Mouse (Mus musculus): ENCODE results near the gene Fbxl3.

Fbxl3 gene

GRCm38 (mm10) chr14:103099238-103099933, at the start of gene Fbxl3:
Gene Fbxl3, minus strand, starts transcription at chr14:103099566.
- peak; percentile 95 for DNase-seq (ENCODE audit: low read depth)

GRCm38 (mm10) chr14:103131991-103132390, 32.6 kb upstream of the Fbxl3 start:
- DNase-seq (ENCODE audit: low read depth): peak; percentile 58

GRCm38 (mm10) chr14:103125756-103126155, 26.4 kb upstream of the Fbxl3 start:
- no peak for DNase-seq (ENCODE audit: low read depth)

GRCm38 (mm10) chr14:103114994-103115670, 15.8 kb upstream of the Fbxl3 start:
- DNase-seq (ENCODE audit: low read depth): peak; percentile 72

GRCm38 (mm10) chr14:103112606-103113363, 13.4 kb upstream of the Fbxl3 start:
- no peak for DNase-seq (ENCODE audit: low read depth)

- DNase-seq (ENCODE audit: low read depth): peak; percentile 27
These were observed 10.6 kb upstream of the Fbxl3 start for GRCm38 (mm10) chr14:103109971-103110370.

- no peak for DNase-seq (ENCODE audit: low read depth)
These were observed 6.9 kb upstream of the Fbxl3 start for GRCm38 (mm10) chr14:103106301-103106700.

GRCm38 (mm10) chr14:103102731-103103335, 3.5 kb upstream of the Fbxl3 start:
- no peak for DNase-seq (ENCODE audit: low read depth)

- no peak for DNase-seq (ENCODE audit: low read depth)
These were observed 2.9 kb upstream of the Fbxl3 start for GRCm38 (mm10) chr14:103102246-103102645.

- DNase-seq (ENCODE audit: low read depth): no peak
These were observed 1.8 kb upstream of the Fbxl3 start for GRCm38 (mm10) chr14:103101171-103101570.

- DNase-seq (ENCODE audit: low read depth): no peak
These were observed 930 bp upstream of the Fbxl3 start for GRCm38 (mm10) chr14:103100296-103100695.

GRCm38 (mm10) chr14:103098587-103099235, 655 bp downstream of the Fbxl3 start:
- peak; percentile 51 for DNase-seq (ENCODE audit: low read depth)

- peak; percentile 30 for DNase-seq (ENCODE audit: low read depth)
These were observed 1.2 kb downstream of the Fbxl3 start for GRCm38 (mm10) chr14:103098213-103098586.

GRCm38 (mm10) chr14:103096621-103097020, 2.7 kb downstream of the Fbxl3 start:
- peak; percentile 53 for DNase-seq (ENCODE audit: low read depth)

- no peak for DNase-seq (ENCODE audit: low read depth)
These were observed 3.5 kb downstream of the Fbxl3 start for GRCm38 (mm10) chr14:103095826-103096225.

- no peak for DNase-seq (ENCODE audit: low read depth)
These were observed 4.3 kb downstream of the Fbxl3 start for GRCm38 (mm10) chr14:103095036-103095435.

- no peak for DNase-seq (ENCODE audit: low read depth)
These were observed 5.7 kb downstream of the Fbxl3 start for GRCm38 (mm10) chr14:103093670-103094069.

GRCm38 (mm10) chr14:103093236-103093635, 6.1 kb downstream of the Fbxl3 start:
- no peak for DNase-seq (ENCODE audit: low read depth)

- peak; percentile 75 for DNase-seq (ENCODE audit: low read depth)
These were observed 10.7 kb downstream of the Fbxl3 start for GRCm38 (mm10) chr14:103088624-103089023.

- no peak for DNase-seq (ENCODE audit: low read depth)
These were observed 11.5 kb downstream of the Fbxl3 start for GRCm38 (mm10) chr14:103087846-103088245.

- peak; percentile 79 for DNase-seq (ENCODE audit: low read depth)
These were observed 12.6 kb downstream of the Fbxl3 start for GRCm38 (mm10) chr14:103086671-103087324.
